Mouse (Mus musculus): ENCODE results near the gene Sost.

DNA sequence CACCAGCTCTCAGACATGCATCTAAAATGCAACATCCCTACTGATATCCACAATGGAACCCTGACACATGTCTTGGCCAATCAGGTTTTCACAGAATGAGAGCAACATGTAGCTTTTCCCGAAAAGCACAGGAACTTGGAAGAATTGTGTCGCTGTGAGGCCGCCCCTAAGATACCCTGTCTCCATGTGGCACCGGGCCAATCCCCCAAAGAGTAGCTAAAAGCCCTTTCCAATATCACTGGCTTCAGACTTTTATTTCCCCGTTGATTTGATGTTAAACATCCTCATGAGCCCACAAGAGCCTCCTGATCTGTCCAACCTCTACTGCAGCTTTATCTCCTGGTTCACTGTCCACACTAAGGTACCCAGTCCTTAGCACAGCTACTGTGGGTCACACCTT is 39.9 kb upstream of the Sost start:
- TF ChIP-seq CTCF (IDR thresholded peaks at IDR 0.05; ENCODE audit: low read depth) (no peak), EP300 (IDR thresholded peaks at IDR 0.05; ENCODE audit: low read depth) (no peak)
